Mouse (Mus musculus): ENCODE results near the gene Zfp518a. TPM values are rescaled to one million over a fixed set of nuclear protein-coding genes. Genes with fewer than 3 reads are reported as not detected.

The Zfp518a gene
- polyA plus RNA-seq, 1 experiment from 2014 or later = 10.3 TPM

Small RNAs within 50 kb of the gene (microRNA-seq; reads per million reads assigned to microRNA genes)
- 0.52 reads per million for gene Mir8092 (ENCODE audit: borderline number of aligned reads)

Other genes with a start within 250 kb of the Zfp518a start
- not detected in 2 replicates for gene Cc2d2b, start 146.0 kb upstream of the Zfp518a start, polyA plus RNA-seq (2015; fragmentation: Nextera tagmentation; extraction: Ambion mirVana)
- 11.1 TPM in 2 replicates for gene Ccnj, start 63.4 kb upstream of the Zfp518a start, polyA plus RNA-seq (2015; fragmentation: Nextera tagmentation; extraction: Ambion mirVana)
- 4.6 and 5.2 TPM in 2 replicates for gene Blnk, start 99.8 kb downstream of the Zfp518a start, polyA plus RNA-seq (2015; fragmentation: Nextera tagmentation; extraction: Ambion mirVana)
- gene Dntt, start 134.6 kb downstream of the Zfp518a start, polyA plus RNA-seq (2015; fragmentation: Nextera tagmentation; extraction: Ambion mirVana) = 0.07 TPM in 1 of 2 replicates, not detected in the other
- not detected in 2 replicates for gene Opalin, start 182.4 kb downstream of the Zfp518a start, polyA plus RNA-seq (2015; fragmentation: Nextera tagmentation; extraction: Ambion mirVana)

All from embryonic facial prominence, embryonic 15.5 days (tissue).